Mouse (Mus musculus) liver, embryonic 14.5 days (tissue): ENCODE measurements around the gene Apom.

Source experiments
- CTCF ChIP-seq: IDR thresholded peaks from 2 replicates; pipeline ENCODE4 v1.5.1; 2016; ENCODE audit warnings: antibody characterized with exemption, low read depth, control low read depth
- EP300 ChIP-seq: IDR thresholded peaks from 2 replicates; pipeline ENCODE4 v1.6.1; 2016; ENCODE audit warnings: antibody characterized with exemption, low read depth

GRCm38 (mm10) chr17:35128996-35129395 is 2.9 kb downstream of the Apom start:
- TF ChIP-seq CTCF (no peak), EP300 (no peak)
